Mouse (Mus musculus) spleen, adult 18-20 months (tissue): ENCODE data around the gene Clec16a.

Experiments
- DNase-seq, 2 experiments: peaks; one replicate each; pipeline ENCODE4 v3.0.0; 2022; ENCODE audit warnings: mixed read lengths in 2 of 2

Gene Clec16a

GRCm38 (mm10) chr16:10771769-10772510 is 226.8 kb downstream of the Clec16a start:
- peak; percentile 31 to 42 for DNase-seq

- no peak for DNase-seq
Measured at GRCm38 (mm10) chr16:10773543-10773942, 228.4 kb downstream of the Clec16a start.

GRCm38 (mm10) chr16:10774726-10775125 is 229.6 kb downstream of the Clec16a start:
- DNase-seq: no peak

DNA sequence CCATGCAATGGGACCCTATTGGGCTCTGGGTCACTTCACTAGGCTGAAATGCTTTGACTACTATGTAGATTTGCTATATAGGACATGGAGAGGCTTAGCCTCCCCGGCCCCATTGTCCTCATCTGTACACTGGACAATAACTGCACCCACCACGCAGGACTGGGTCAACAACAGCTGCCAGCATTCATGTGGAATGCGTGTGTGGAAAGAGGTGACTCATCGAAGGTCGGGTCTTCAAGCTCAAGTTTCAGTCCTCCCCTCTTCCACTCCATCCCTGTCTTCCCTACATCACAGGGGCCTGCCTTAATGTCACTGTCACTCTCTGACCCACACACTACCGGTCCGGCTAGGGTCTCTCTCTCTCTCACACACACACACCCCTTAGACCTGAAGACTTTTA is 231.2 kb downstream of the Clec16a start:
- DNase-seq: no peak

DNA sequence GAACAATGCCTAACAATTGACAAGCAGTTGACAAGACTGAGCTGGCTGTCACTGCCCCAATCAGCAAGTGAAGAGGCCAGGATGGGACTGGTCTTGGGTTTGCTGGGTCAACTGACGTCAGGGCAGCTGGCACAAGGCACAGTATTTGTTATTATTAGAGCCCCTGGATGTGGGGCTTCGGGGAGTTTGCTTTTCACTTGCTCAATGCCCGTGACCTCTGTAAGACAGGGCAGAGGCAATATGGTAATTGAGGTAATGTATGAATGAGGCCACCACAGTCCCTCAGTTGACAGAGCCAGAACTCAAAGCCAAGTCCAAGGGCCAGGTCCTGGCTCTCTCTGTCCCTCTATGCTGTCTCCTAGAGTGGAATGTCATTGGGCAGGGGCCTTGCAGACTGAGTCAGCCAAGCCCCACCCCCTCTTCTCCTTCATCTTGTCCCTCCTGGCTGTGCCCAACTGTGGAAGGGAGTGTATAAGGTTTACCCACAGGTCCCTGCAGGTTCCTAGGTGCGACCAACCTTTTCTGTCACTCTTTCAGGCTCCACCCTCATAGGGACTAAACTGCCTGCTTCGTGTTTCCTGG is 232.5 kb downstream of the Clec16a start:
- DNase-seq: no peak

DNA sequence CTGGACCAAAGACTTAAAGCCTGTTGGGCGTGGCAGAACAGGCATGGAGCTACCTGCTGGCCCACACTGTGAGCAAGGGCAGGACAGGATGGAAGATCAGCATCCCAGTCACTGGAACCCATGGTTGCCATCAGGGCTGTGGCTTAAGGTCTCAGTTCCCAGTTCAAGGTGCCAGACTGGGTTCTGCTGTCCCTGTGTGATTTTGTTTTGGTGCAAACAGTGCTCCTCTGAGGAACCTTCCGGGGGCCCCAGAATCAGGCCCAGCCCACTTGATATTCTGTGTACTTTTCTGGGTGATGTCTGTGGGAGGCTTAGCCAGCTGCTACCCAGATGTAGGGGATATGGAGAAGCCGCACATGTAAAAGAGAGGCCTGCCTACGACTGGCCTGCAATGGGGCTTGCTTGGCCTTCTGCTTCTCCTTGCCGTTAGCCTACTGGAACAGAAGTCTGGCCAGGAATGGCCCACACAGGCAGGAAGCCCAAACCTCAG is 235.5 kb downstream of the Clec16a start:
- DNase-seq: no peak

- no peak for DNase-seq
Measured at GRCm38 (mm10) chr16:10781862-10782371, 236.8 kb downstream of the Clec16a start.

GRCm38 (mm10) chr16:10782377-10783151 is 237.4 kb downstream of the Clec16a start:
- no peak for DNase-seq

DNA sequence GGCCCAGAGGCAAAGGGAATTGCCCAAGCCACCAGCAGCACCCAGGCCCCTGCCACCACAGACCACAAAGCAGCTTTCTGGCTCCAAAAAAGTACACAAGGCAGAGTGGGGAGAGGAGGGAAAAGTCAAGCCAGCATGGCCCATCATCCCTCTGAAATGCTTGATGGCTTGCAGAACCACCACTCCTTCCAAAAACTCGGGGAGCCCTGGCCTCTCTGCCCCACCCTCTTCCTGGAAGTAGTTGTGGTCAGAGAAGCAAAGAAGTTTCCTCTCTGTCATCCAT is 238.0 kb downstream of the Clec16a start:
- DNase-seq: no peak

- no peak for DNase-seq
Measured at GRCm38 (mm10) chr16:10783451-10783850, 238.3 kb downstream of the Clec16a start.

DNA sequence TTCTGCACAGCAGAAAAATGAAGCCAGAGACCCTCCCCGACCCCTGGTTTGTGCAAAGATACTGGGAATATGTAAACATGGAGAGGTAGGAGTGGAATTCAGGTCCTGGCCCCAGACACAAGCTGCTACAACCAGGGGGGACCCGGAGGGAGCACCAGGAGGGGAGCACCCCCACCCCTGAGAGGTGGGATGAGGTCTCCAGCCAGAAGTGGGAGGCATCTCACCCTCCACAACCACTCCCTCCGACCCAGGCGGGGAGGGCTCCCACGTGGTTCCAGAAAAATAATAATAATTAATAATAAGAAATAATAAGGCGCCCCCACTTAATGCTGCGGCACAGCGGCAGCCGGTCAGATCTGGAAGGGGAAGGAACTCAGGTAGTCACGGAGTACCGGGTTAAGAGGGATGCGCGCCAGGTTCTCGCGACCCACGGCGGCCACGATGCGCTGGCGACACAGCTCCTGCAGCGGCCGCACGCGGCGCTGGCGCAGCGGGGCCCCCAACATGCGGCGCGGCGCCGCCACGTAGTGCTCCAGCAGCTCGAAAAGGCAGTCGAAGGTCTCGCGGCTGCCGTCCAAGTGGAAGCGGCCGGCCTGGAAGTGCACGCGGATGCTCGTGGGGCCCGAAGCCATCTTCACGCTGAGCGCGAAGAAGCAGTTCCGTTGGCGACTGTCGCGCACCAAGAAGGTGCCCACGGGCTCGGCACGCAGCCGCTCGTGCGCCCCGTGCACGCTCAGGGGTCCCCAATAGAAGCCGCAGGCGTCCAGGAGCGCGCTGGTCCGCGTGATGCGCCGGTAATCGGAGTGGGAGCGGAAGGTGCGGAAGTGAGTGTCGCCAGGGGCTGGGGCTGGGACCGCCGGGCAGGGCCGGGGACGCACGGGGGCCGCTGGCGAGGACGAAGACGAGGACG is 239.0 kb downstream of the Clec16a start:
- peak; percentile 23 to 51 for DNase-seq

DNA sequence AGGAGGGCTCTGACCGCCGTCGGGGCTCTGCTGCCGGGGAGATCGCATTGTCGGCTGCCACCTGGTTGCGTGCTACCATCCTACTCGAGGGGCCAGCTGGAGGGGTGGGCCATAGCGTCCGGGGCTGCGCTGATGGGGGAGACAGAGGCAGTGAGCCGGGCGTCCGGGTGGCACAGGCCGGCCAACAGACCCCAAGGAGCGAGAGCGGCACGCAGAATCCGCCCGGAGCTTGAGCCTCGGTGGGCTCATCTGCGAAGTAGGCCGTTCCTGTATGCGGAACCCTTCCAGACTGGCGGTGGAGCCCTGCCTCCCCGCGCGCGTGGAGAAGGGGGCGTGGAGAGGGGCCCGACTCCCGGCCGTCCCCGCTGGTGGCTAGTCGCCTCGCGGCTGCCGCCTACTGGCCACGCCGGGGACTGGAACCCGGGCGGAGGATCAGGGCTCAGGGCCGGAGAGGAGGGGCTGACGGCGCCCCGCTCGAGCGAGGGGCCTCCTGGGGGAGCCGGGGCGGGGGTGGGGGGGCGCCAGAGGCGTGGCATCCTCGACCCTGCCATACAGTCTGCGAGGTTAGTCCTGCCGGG is 239.7 kb downstream of the Clec16a start:
- peak; percentile 85 to 94 for DNase-seq

GRCm38 (mm10) chr16:10785371-10786231 is 240.5 kb downstream of the Clec16a start, which contains the start of gene Socs1:
Socs1 (minus strand) TSS chr16:10785536.
- DNase-seq: peak; percentile 86 to 89

DNA sequence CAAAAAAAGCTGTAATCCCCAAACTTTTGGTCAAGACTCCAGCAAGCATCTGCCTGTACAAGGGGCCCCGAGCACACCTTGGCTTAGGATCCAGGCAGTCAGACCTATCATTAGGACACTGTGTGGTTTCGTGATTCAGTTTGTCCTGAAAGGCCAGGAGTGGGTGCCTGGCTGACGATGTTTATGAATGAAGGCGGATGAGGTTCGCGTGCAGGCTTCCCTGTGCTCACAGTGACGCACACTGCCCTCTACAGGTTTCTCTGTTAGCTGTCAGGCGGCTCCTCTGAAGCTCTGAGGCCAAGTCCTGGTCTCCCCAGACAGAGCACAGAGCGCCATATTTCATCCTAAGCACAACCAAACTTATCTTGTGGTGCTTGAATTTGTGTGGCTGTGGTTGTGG is 241.1 kb downstream of the Clec16a start:
- DNase-seq: peak; percentile 66 to 72

- no peak for DNase-seq
Measured at GRCm38 (mm10) chr16:10786782-10787547, 241.8 kb downstream of the Clec16a start.

GRCm38 (mm10) chr16:10787548-10788058 is 242.5 kb downstream of the Clec16a start:
- DNase-seq: no peak

DNA sequence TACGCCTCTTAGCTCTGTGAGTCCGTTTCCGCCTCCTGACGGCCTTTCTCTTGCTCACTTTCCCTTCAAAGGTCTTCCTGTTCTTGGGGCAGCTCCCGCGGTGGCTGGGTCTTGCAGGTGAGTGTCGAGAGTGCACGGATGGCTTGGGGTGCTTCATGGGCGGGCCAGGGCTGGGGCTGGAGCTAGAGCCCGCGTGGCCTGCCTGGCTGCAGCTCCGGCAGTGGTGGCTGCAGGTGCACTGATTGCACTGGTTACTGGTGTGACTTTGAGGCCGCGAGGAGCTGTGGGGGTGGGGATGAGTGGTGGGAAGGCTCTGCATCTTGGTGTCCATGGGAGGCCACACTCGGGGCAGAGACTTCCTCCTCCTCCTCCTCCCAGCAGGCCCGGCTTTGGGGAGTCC is 243.1 kb downstream of the Clec16a start, which contains the start of gene Tnp2:
TSS of gene Tnp2 (minus strand) at position 390 of the 400 bp plus-strand sequence.
- no peak for DNase-seq

GRCm38 (mm10) chr16:10788866-10789265 is 243.7 kb downstream of the Clec16a start:
- no peak for DNase-seq

DNA sequence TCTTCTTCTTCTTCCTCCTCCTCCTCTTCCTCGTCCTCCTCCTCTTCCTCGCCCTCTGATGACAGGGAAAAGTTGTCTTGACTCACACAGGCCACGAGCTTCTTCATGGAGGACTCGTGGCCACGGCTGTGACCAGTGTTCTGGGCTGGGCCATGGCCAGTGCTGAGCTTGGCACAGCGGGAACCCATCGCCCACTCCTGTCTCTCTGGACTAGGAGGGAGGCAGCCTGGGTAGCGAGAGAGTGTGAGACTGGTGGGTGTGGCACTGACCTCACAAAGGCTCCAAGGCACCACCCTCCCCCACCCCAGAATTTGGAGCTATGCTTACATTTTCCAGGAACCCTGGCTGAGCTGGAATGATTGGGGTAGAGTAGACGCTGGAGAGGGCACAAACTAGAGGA is 245.6 kb downstream of the Clec16a start, which contains the start of gene Prm3:
TSS of gene Prm3 (minus strand) at position 213 of the 400 bp plus-strand sequence.
- DNase-seq: no peak
